Mouse (Mus musculus) ES-E14 (cell line): ENCODE results near the gene Galnt17.

Experiments
- MAFK ChIP-seq: IDR thresholded peaks from 2 replicates; pipeline ENCODE4 v1.6.1; 2014; ENCODE audit warnings: mild to moderate bottlenecking, low read depth, low read length, inconsistent platforms; ENCODE audit not compliant: insufficient read depth
- ZC3H11A ChIP-seq: IDR thresholded peaks from 2 replicates; pipeline ENCODE4 v1.6.1; 2012; ENCODE audit warnings: low read depth, mild to moderate bottlenecking, inconsistent platforms, low read length, borderline replicate concordance
- ZNF384 ChIP-seq: IDR thresholded peaks from 2 replicates; pipeline ENCODE4 v1.6.1; 2012; ENCODE audit warnings: low read depth, low read length, inconsistent platforms

DNA sequence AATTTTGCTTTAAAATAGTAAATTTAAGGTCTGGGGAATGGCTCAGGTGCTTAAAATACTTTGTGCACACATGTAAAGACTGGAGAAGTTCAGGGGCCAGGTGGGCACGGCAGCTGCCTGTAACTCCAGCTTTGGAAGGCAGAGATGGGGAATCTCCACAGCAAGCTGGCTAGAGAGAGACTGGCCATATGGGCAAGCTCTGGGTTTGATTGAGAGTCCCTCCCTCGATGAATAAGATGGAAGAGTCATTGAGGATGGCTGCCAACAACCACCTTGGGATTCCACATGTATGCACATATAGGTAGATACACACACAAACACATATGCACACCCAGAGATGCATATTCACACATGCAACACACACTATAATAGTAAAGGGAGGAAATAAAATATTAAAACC, 42.0 kb downstream of the Galnt17 start:
- no peak for TF ChIP-seq MAFK
- TF ChIP-seq ZC3H11A = no peak
- no peak for TF ChIP-seq ZNF384
